Mouse (Mus musculus): ENCODE measurements around the gene Adora1. TPM values are rescaled to one million over a fixed set of nuclear protein-coding genes. Genes with fewer than 3 reads are reported as not detected.

Gene Adora1
- total and polyA plus RNA-seq, 3 experiments: not detected

GRCm38 (mm10) chr1:134236142-134236541 is 911 bp upstream of the Adora1 start:
- H3K4me1 ChIP-seq (ENCODE audit: control insufficient read depth in 1 of 2, insufficient read depth in 2 of 2, low read length in 2 of 2): peaks cover 3 to 20% of the 10 kb centered on the region in 2 experiments; a peak in 3 of 4 replicates
- H3K27ac ChIP-seq (ENCODE audit: control insufficient read depth, low read depth, low read length): no peak overlapping the region
- H3K27me3 ChIP-seq (ENCODE audit: control insufficient read depth in 1 of 2, insufficient read depth in 2 of 2, low read length in 2 of 2): peaks cover 0 to 1% of the 10 kb centered on the region in 2 experiments; a peak in 2 of 4 replicates
- no peak overlapping the region for H3K4me3 ChIP-seq (ENCODE audit: control insufficient read depth in 1 of 2, insufficient read depth in 1 of 2, low read depth in 2 of 2, low read length in 2 of 2)
- no peak overlapping the region for H3K9ac ChIP-seq (ENCODE audit: control insufficient read depth, low read depth, low read length, poor library complexity, severe bottlenecking)
- H3K79me2 ChIP-seq (ENCODE audit: control insufficient read depth, insufficient read depth, low read length, poor library complexity): no peaks in the 10 kb centered on the region
- TF ChIP-seq NELFE (IDR thresholded peaks at IDR 0.05; ENCODE audit: low read depth, low read length) (no peak), ETS1 (IDR thresholded peaks at IDR 0.05; ENCODE audit: low read depth, low read length) (no peak)
- DNase-seq (ENCODE audit: low read depth, low spot score): no peak
- no peaks in the 10 kb centered on the region for H3K9me3 ChIP-seq (replicated peaks; ENCODE audit: insufficient read depth, low read length)
- peaks cover 0 to 3% of the 10 kb centered on the region in 2 experiments; a peak in 1 of 4 replicates for H3K36me3 ChIP-seq (ENCODE audit: control insufficient read depth in 1 of 2, insufficient read depth in 2 of 2, low read length in 2 of 2)

- Histone ChIP-seq H3K4me3 (ENCODE audit: control insufficient read depth in 1 of 2, insufficient read depth in 1 of 2, low read depth in 2 of 2, low read length in 2 of 2) (no peak overlapping the region), H3K79me2 (ENCODE audit: control insufficient read depth, insufficient read depth, low read length, poor library complexity) (no peaks in the 10 kb centered on the region), H3K9me3 (replicated peaks; ENCODE audit: insufficient read depth, low read length) (no peaks in the 10 kb centered on the region), H3K27ac (ENCODE audit: control insufficient read depth, low read depth, low read length) (no peak overlapping the region), H3K27me3 (ENCODE audit: control insufficient read depth in 1 of 2, insufficient read depth in 2 of 2, low read length in 2 of 2) (peaks cover 0 to 1% of the 10 kb centered on the region in 2 experiments; a peak in 2 of 4 replicates), H3K36me3 (ENCODE audit: control insufficient read depth in 1 of 2, insufficient read depth in 2 of 2, low read length in 2 of 2) (peaks cover 0 to 3% of the 10 kb centered on the region in 2 experiments; a peak in 1 of 4 replicates), H3K9ac (ENCODE audit: control insufficient read depth, low read depth, low read length, poor library complexity, severe bottlenecking) (no peak overlapping the region), H3K4me1 (ENCODE audit: control insufficient read depth in 1 of 2, insufficient read depth in 2 of 2, low read length in 2 of 2) (peaks cover 3 to 20% of the 10 kb centered on the region in 2 experiments; a peak in 3 of 4 replicates)
- TF ChIP-seq TBP (IDR thresholded peaks at IDR 0.05; ENCODE audit: low read depth, low read length): no peak
- TF ChIP-seq TAL1 (IDR thresholded peaks at IDR 0.05; ENCODE audit: low read length): no peak
- TF ChIP-seq SMC3 (IDR thresholded peaks at IDR 0.05; ENCODE audit: low read depth, low read length): no peak
- TF ChIP-seq CTCF (IDR thresholded peaks at IDR 0.05 in 2 of 3, conservative IDR thresholded peaks at IDR 0.05 in 1 of 3; ENCODE audit: control insufficient read depth in 1 of 3, insufficient read depth in 1 of 3, low read depth in 2 of 3, low read length in 3 of 3, poor library complexity in 1 of 3, severe bottlenecking in 1 of 3): no peak
- no peak for TF ChIP-seq MAZ (IDR thresholded peaks at IDR 0.05; ENCODE audit: low read depth, low read length)
- TF ChIP-seq ZNF384 (IDR thresholded peaks at IDR 0.05; ENCODE audit: low read depth, low read length): no peak
- TF ChIP-seq TCF12 (IDR thresholded peaks at IDR 0.05; ENCODE audit: low read depth, low read length): no peak
- no peak for TF ChIP-seq MAFK (IDR thresholded peaks at IDR 0.05; ENCODE audit: borderline replicate concordance, low read depth, low read length)
- no peak for TF ChIP-seq NRF1 (IDR thresholded peaks at IDR 0.05; ENCODE audit: insufficient read depth, low read depth, low read length, poor library complexity, severe bottlenecking)
- no peak for DNase-seq (ENCODE audit: low read depth, low spot score)
Measured at GRCm38 (mm10) chr1:134234455-134235390, 508 bp downstream of the Adora1 start.
